19 mouse cellular contexts compared by ENCODE assay signal in the genomic region with DNA sequence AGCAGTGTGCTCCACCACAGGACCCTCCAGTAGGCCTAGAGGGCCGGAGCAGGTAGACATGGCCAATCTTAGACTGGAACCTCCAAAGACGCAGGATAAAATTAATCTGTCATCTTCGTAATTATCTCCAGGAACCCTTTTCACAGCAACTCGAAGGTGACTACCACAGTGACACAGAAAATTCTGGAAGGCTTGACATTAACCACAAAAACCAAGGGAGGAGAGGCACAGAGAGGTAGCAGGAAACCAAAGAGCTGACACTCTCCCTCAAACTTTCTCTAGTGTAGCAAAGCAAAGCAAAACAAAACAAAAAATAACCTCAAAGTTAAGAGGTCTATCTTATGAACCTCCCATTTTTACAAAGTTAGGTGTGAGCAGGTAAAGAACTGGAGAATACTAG.
DNase-seq lines count a peak whose midpoint lies in the region; ATAC-seq lines count a peak whose summit lies in the region.
"Had no signal": no experiment of that assay in that cellular context is flagged by ENCODE, and none has a peak within 500 bp of the region (broad histone marks: within the 10 kb centered on the region; RNA-seq: fewer than 3 reads in every experiment).

No protein-coding gene starts in this region.

- DNase-seq in 416B (ENCODE audit: low read depth) = peak; percentile 70
- peak; percentile 32 for DNase-seq in CD4-positive helper T cell, adult 2 months (ENCODE audit: low read depth, low spot score)
- DNase-seq in gastrocnemius, postnatal 10 days = no peak
- no peak for DNase-seq in frontal cortex, postnatal 10 days (ENCODE audit: low spot score in 2 of 2)
- no peak for DNase-seq in kidney, adult 8-10 months
- DNase-seq: adrenal gland, adult 8-10 months; adrenal gland, postnatal 36 days; cerebellum, adult 18-20 months; cerebellum, adult 9-11 months; cerebellum, postnatal 36 days; forebrain, postnatal 0 days; gastrocnemius, postnatal 36 days; heart, adult 2 months; kidney, adult 2 months had no signal

- ATAC-seq in hematopoietic stem cell, adult 5-6 weeks (replicated peaks in 1 of 2; ENCODE audit: insufficient read depth in 1 of 2, low FRiP score in 2 of 2, low TSS enrichment in 1 of 2, low read depth in 1 of 2, poor library complexity in 2 of 2, severe bottlenecking in 2 of 2) = peak; percentile 57 to 69; a peak in 3 of 4 replicates
- 0 out of 2 replicates have a peak, but pooled peaks have one; percentile 23 for ATAC-seq in megakaryocyte progenitor cell, adult 5-6 weeks (replicated peaks; ENCODE audit: poor library complexity)
- ATAC-seq: forebrain, embryonic 14.5 days; forebrain, postnatal 0 days; hindbrain, postnatal 0 days; intestine, postnatal 0 days had no signal

Comparison
In these comparisons a context has a peak if more than half of its experiments do, and no peak if none do; other contexts are left out.
1. DNase-seq: peak in 416B (single experiment) and CD4-positive helper T cell, adult 2 months (single experiment); none in gastrocnemius, postnatal 10 days (single experiment), frontal cortex, postnatal 10 days (0 of 2) and kidney, adult 8-10 months (0 of 2).